Mouse (Mus musculus) T-helper 2 cell (primary cell): ENCODE measurements around the gene C330007P06Rik.
"Not testable (repeated sequence)": the region's sequence is repeated elsewhere in the genome, so short reads cannot be mapped to it uniquely, and the experiment has no call there.

Experiments
- in situ Hi-C: fragments of 300-600 bp; cut with MboI, MseI; formaldehyde crosslinking; loops from one replicate; pipeline ENCODE4 v1.15.1; 2025; ENCODE audit warnings: high pct_unique_total_duplicates

Gene C330007P06Rik

DNA sequence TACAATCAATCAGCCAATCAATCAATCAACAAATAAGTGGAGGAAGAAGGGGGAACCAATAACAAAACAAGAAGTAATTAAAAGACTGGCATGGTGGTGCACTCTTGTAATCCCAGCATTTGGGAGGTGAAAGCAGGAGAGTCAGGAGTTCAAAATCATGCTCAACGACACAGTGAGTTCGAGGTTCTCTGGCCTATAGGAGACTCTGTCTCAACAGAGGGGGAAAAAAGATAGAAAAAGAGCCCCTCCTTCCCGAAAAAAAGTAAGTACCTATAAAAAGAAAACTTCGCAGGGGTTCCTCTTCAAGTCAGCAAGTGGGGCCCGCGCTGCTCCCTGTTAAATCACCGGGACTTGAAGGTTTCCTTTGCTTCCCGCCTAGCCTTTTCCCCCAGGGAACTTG is at the start of gene C330007P06Rik, which contains the start of gene Ube2a:
TSS of gene C330007P06Rik (minus strand) at position 347 of the 400 bp plus-strand sequence.
TSS of gene Ube2a (plus strand) at position 136 of the 400 bp plus-strand sequence.
- in situ Hi-C loops, result no loop called here

DNA sequence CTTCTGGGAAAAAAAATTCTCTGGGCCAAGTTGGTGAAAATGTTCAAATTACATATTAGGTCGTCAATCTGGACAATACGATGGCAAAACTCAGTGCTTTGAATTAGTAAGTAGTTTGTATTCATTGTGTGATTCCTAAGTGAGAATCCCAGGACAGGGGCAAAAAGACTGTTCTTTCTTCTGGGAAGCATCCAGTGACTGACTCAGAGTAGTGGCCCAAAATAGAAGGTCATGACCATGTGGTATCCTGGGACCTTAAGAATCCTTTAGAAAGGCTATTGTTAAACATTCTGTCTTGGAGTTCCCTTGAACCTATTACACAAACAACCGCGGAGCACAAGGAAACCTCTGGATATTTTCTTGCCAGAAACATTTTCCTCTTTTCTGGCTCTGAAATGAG is 47.4 kb upstream of the C330007P06Rik start:
- in situ Hi-C loops, result no loop called here

DNA sequence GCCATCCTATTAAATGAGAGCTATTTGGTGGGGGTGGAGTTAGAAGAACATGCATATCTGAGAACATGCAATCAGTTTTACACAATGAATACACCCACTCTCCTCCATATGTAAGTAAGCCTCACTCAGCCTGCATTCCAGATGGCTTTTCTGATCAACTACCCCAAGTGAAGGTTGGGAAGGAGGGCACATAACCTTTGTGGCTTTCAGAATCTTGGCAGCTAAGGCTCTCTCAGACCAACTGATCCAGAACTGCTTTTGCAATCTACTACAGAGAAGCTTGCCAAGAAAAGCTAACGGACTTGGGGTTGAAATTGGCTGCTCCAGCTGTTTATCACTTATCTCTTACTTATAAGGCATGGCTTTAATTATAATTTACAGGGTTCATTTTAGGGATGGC is 43.8 kb upstream of the C330007P06Rik start:
- in situ Hi-C loops, result no loop called here

GRCm38 (mm10) chrX:36911343-36911742 is 37.4 kb upstream of the C330007P06Rik start:
- in situ Hi-C loops, result no loop called here

- in situ Hi-C loops, result no loop called here
Measured at GRCm38 (mm10) chrX:36906539-36906938, 32.6 kb upstream of the C330007P06Rik start.

GRCm38 (mm10) chrX:36903115-36903768 is 29.3 kb upstream of the C330007P06Rik start:
- in situ Hi-C loops, result no loop called here

DNA sequence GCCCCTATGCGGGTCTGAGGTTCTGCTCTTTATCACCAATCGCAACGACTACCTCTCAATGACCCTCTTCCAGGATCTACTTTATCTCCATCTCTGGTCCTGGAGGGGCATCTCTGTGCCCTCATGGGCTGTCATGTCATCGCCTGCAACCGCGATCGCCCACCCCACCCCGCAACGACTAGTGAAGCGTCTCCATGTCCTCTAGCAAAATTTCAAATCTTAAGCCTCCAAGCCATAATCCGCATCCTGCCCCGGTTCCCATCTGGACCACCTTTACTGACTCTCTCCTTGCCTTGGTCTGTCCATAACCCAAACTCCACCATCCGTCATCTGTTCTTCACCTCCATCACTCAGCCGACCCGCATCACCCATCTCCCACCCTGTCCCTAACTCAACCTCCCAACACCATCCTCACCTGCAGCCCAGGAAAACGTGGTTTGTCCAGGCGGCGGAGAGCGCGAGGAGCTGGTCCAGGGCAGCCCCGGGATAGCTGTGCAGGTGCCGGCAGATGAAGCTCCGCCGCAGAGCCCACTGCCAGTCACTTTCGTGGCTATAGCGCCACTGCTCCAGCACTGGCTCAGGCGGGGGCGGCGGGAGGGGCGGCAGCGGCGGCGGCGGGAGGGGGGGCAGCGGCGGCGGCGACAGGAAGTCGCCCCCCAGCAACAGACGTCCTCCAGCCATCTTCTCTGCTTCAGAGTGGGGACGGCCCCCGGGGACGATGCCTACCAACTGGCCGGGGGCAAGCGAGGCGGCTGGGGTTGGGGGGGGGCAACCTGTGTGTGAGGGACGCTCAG is 28.6 kb upstream of the C330007P06Rik start, which contains the start of gene Nkrf:
TSS of gene Nkrf (minus strand) at position 579 of the 794 bp plus-strand sequence.
- in situ Hi-C loops, result no loop called here

- in situ Hi-C loops, result no loop called here
Measured at GRCm38 (mm10) chrX:36901655-36902054, 27.7 kb upstream of the C330007P06Rik start.

DNA sequence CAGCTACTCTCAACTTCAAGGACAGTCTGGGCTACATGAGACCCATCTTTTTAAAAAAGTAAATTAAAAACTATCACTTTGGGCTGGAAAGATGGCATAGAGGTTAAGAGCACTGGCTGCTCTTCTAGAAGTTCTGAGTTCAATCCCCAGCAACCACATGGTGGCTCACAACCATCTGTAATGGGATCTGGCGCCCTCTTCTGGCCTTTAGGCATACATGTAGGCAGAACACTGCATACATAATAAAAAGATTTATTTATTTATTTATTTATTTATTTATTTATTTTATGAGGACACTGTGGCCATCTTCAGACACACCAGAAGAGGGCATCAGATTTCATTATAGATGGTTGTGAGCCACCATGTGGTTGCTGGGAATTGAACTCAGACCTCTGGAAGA is 25.0 kb upstream of the C330007P06Rik start:
- in situ Hi-C loops, result not testable (repeated sequence)

GRCm38 (mm10) chrX:36884719-36885118 is 10.8 kb upstream of the C330007P06Rik start:
- in situ Hi-C loops, result no loop called here

GRCm38 (mm10) chrX:36874704-36875128 is 805 bp upstream of the C330007P06Rik start:
- in situ Hi-C loops, result no loop called here

- in situ Hi-C loops, result no loop called here
Measured at GRCm38 (mm10) chrX:36874178-36874696, 326 bp upstream of the C330007P06Rik start.

- in situ Hi-C loops, result no loop called here
Measured at GRCm38 (mm10) chrX:36870372-36870771, 3.5 kb downstream of the C330007P06Rik start.

DNA sequence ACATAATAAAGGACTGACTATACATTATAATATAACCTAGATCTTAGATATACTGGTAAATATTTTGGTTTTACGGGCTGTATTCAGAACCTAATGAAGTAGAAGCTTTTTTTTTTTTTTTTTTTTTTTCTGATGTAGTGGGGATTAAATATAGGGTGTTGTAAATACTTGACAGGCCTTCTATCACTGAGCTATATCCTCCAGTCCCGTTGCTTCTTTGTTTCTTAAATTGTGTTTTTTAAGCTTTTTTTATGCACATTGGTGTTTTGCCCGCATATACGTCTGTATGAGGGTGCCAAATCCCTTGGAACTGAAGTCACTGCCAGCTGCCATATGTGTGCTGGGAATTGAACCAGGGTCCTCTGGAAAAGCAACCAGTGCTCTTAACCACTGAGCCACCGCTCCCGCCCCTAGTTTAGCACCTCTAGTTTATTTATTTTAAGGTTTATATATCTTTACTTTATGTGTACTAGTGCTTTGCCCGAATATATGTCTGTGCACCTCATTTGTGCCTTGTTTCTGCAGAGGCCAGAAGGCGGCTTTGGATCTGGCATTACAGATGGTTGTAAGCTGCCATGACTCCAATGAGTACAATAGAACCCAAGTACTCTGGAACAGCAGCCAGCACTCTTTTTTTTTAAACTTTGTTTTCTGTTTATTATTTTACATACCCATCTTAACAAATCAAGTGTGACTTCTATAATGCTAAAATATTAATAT is 9.1 kb downstream of the C330007P06Rik start:
- in situ Hi-C loops, result no loop called here

- in situ Hi-C loops, result no loop called here
Measured at GRCm38 (mm10) chrX:36863766-36864608, 9.9 kb downstream of the C330007P06Rik start.

- in situ Hi-C loops, result no loop called here
Measured at GRCm38 (mm10) chrX:36852631-36853030, 21.3 kb downstream of the C330007P06Rik start.

DNA sequence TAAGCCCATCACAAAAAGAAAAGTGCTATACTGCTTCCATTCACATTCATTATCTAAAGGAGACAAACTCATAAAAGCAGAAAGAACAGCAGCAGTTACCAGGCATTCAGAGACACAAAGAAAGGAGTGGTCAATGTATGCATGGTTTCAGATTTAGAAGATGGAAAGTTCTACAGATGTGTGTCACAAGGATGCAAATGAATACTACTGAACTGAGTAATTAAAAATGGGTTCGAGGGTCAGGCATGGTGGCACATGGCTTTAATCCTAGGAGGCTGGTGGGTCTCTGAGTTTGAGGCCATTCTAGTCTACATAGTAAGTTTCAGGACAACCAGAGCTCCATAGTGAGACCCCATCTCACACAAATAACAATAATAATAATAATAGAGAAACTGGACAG is 26.8 kb downstream of the C330007P06Rik start:
- in situ Hi-C loops, result no loop called here

- in situ Hi-C loops, result no loop called here
Measured at GRCm38 (mm10) chrX:36843346-36843990, 30.4 kb downstream of the C330007P06Rik start.

- in situ Hi-C loops, result no loop called here
Measured at GRCm38 (mm10) chrX:36841698-36842097, 32.2 kb downstream of the C330007P06Rik start.

GRCm38 (mm10) chrX:36839391-36839790 is 34.5 kb downstream of the C330007P06Rik start:
- in situ Hi-C loops, result no loop called here
